Mouse (Mus musculus) lung, adult 2 months (tissue): ENCODE data around the gene Stim2.

Experiments used
- CTCF ChIP-seq: fragments of 200-500 bp; IDR thresholded peaks from 2 replicates; pipeline ENCODE4 v1.5.1; 2011; ENCODE audit warnings: mild to moderate bottlenecking, low read length, control low read depth; ENCODE audit not compliant: insufficient read depth
- POLR2A ChIP-seq: fragments of 200-500 bp; IDR thresholded peaks from 2 replicates; pipeline ENCODE4 v1.6.1; 2011; ENCODE audit warnings: low read depth, mild to moderate bottlenecking, control low read depth, low read length, borderline replicate concordance; ENCODE audit errors: extremely low read depth

DNA sequence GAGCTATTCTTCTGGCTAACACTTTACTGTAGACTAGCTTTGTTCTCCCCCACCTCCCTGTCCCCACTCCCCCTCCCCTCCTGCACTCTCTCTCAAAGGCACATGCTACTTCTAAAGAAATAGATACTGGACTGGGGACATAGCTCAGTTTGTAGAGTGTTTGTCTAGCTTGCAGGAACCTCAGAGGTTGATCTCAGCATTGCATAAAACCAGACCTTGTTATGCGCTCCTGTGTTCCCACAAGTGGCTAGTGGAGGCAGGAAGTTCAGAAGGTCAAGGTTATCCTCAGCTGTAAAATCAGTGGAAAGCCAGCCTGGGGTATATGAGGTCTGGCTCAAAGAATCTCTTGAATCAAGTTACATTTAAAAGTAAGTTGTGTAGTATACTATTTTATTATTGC is 36.4 kb downstream of the Stim2 start:
- no peak for TF ChIP-seq CTCF
- TF ChIP-seq POLR2A = no peak
